Mouse (Mus musculus) MEL (cell line): ENCODE results near the gene Nudt9. TPM values are rescaled to one million over a fixed set of nuclear protein-coding genes. Genes with fewer than 3 reads are reported as not detected.

ENCODE experiments used
- DNase-seq: peaks from one replicate; pipeline ENCODE4 v3.0.0; 2011; ENCODE audit warnings: low read depth, low spot score
- H3K27ac ChIP-seq: 2 replicates; pipeline ENCODE4 v1.5.1; 2012; ENCODE audit warnings: low read depth, mild to moderate bottlenecking, control low read depth, low read length, moderate library complexity; ENCODE audit not compliant: control insufficient read depth
- H3K27me3 ChIP-seq, 2 experiments: fragments of 150-350 bp in 1 of 2; sonication (generic) in 1 of 2; 2 replicates each; pipeline ENCODE4 v1.6.1; 2012; ENCODE audit warnings: low read length in 2 of 2, mild to moderate bottlenecking in 2 of 2, improper control_type of control experiment in 1 of 2, moderate library complexity in 1 of 2; ENCODE audit not compliant: insufficient read depth in 2 of 2, control insufficient read depth in 1 of 2
- H3K36me3 ChIP-seq, 2 experiments: 2 replicates each; pipeline ENCODE4 v1.6.1; 2012 to 2014; ENCODE audit warnings: low read length in 2 of 2, improper control_type of control experiment in 1 of 2, inconsistent platforms in 1 of 2, mild to moderate bottlenecking in 1 of 2; ENCODE audit not compliant: insufficient read depth in 2 of 2, control insufficient read depth in 1 of 2
- H3K4me1 ChIP-seq, 2 experiments: fragments of 150-350 bp in 1 of 2; sonication (generic) in 1 of 2; 2 replicates each; pipeline ENCODE4 v1.6.1; 2012; ENCODE audit warnings: low read length in 2 of 2, improper control_type of control experiment in 1 of 2, mild to moderate bottlenecking in 1 of 2; ENCODE audit not compliant: insufficient read depth in 2 of 2, control insufficient read depth in 1 of 2
- H3K4me3 ChIP-seq, 2 experiments: fragments of 150-350 bp in 1 of 2; sonication (generic) in 1 of 2; 2 replicates each; pipeline ENCODE4 v1.5.1; 2012; ENCODE audit warnings: low read depth in 2 of 2, low read length in 2 of 2, mild to moderate bottlenecking in 2 of 2, moderate library complexity in 2 of 2, control low read depth in 1 of 2, improper control_type of control experiment in 1 of 2; ENCODE audit not compliant: control insufficient read depth in 1 of 2, insufficient read depth in 1 of 2
- H3K79me2 ChIP-seq: 2 replicates; pipeline ENCODE4 v1.6.1; 2012; ENCODE audit warnings: mild to moderate bottlenecking, low read length, moderate library complexity; ENCODE audit not compliant: control insufficient read depth, poor library complexity, insufficient read depth
- H3K9ac ChIP-seq: 2 replicates; pipeline ENCODE4 v1.6.1; 2012; ENCODE audit warnings: low read depth, mild to moderate bottlenecking, control low read depth, low read length, moderate library complexity; ENCODE audit not compliant: control insufficient read depth, poor library complexity, severe bottlenecking
- H3K9me3 ChIP-seq: fragments of 150-350 bp; sonication (generic); replicated peaks from 2 replicates; pipeline ENCODE4 v1.6.1; 2012; ENCODE audit warnings: mild to moderate bottlenecking, low read length, improper control_type of control experiment, moderate library complexity; ENCODE audit not compliant: insufficient read depth
- CTCF ChIP-seq, 3 experiments: IDR thresholded peaks in 2 of 3; conservative IDR thresholded peaks in 1 of 3; 2 replicates each; pipeline ENCODE4 v1.5.1; 2011 to 2012; ENCODE audit warnings: low read length in 3 of 3, low read depth in 2 of 3, mild to moderate bottlenecking in 2 of 3, improper control_type of control experiment in 1 of 3, inconsistent platforms in 1 of 3, mixed read lengths in 1 of 3, moderate library complexity in 1 of 3; ENCODE audit not compliant: control insufficient read depth in 1 of 3, insufficient read depth in 1 of 3, poor library complexity in 1 of 3, severe bottlenecking in 1 of 3
- E2F4 ChIP-seq: IDR thresholded peaks from 2 replicates; pipeline ENCODE4 v1.6.1; 2011; ENCODE audit warnings: low read depth, low read length, improper control_type of control experiment, borderline replicate concordance
- EP300 ChIP-seq, 2 experiments: IDR thresholded peaks; 2 replicates each; pipeline ENCODE4 v1.6.1; 2011; ENCODE audit warnings: improper control_type of control experiment in 2 of 2, low read length in 2 of 2, low read depth in 1 of 2, mild to moderate bottlenecking in 1 of 2
- GATA1 ChIP-seq: IDR thresholded peaks from 2 replicates; pipeline ENCODE4 v1.6.1; 2011; ENCODE audit warnings: low read depth, low read length, improper control_type of control experiment
- JUND ChIP-seq: IDR thresholded peaks from 2 replicates; pipeline ENCODE4 v1.6.1; 2011; ENCODE audit warnings: low read depth, mild to moderate bottlenecking, improper control_type of control experiment, low read length
- KAT2A ChIP-seq: conservative IDR thresholded peaks from 2 replicates; pipeline ENCODE4 v1.6.1; 2012; ENCODE audit warnings: low read depth, low read length, improper control_type of control experiment, inconsistent platforms
- MYC ChIP-seq: IDR thresholded peaks from 2 replicates; pipeline ENCODE4 v1.6.1; 2011; ENCODE audit warnings: low read depth, mild to moderate bottlenecking, low read length, improper control_type of control experiment, moderate library complexity
- NELFE ChIP-seq: IDR thresholded peaks from 2 replicates; pipeline ENCODE4 v1.6.1; 2011; ENCODE audit warnings: low read depth, low read length, improper control_type of control experiment
- POLR2A ChIP-seq, 2 experiments: IDR thresholded peaks; 2 replicates each; pipeline ENCODE4 v1.6.1; 2011 to 2012; ENCODE audit warnings: low read length in 2 of 2, mild to moderate bottlenecking in 2 of 2, control low read depth in 1 of 2, improper control_type of control experiment in 1 of 2, low read depth in 1 of 2, moderate library complexity in 1 of 2; ENCODE audit not compliant: control insufficient read depth in 1 of 2, insufficient read depth in 1 of 2, poor library complexity in 1 of 2
- POLR2AphosphoS2 ChIP-seq: IDR thresholded peaks from 2 replicates; pipeline ENCODE4 v1.6.1; 2011; ENCODE audit warnings: low read length, improper control_type of control experiment
- POLR2AphosphoS5 ChIP-seq: IDR thresholded peaks from 2 replicates; pipeline ENCODE4 v1.6.1; 2012; ENCODE audit warnings: low read depth, borderline replicate concordance, mild to moderate bottlenecking, inconsistent platforms, low read length, moderate library complexity, mixed read lengths
- RAD21 ChIP-seq: IDR thresholded peaks from 2 replicates; pipeline ENCODE4 v1.6.1; 2011; ENCODE audit warnings: mild to moderate bottlenecking, low read depth, low read length, improper control_type of control experiment
- RCOR1 ChIP-seq: IDR thresholded peaks from 2 replicates; pipeline ENCODE4 v1.6.1; 2012; ENCODE audit warnings: low read depth, mild to moderate bottlenecking, inconsistent platforms, low read length, improper control_type of control experiment
- SMC3 ChIP-seq: IDR thresholded peaks from 2 replicates; pipeline ENCODE4 v1.6.1; 2011; ENCODE audit warnings: low read depth, low read length, improper control_type of control experiment
- TBP ChIP-seq: IDR thresholded peaks from 2 replicates; pipeline ENCODE4 v1.8.0; 2011; ENCODE audit warnings: low read depth, low read length, improper control_type of control experiment
- USF1 ChIP-seq: IDR thresholded peaks from 2 replicates; pipeline ENCODE4 v1.6.1; 2014; ENCODE audit warnings: low read depth, mild to moderate bottlenecking, inconsistent platforms, low read length, improper control_type of control experiment, moderate library complexity
- ZMIZ1 ChIP-seq: IDR thresholded peaks from 2 replicates; pipeline ENCODE4 v1.6.1; 2012; ENCODE audit warnings: low read depth, mild to moderate bottlenecking, inconsistent platforms, low read length, improper control_type of control experiment, moderate library complexity
- polyA plus RNA-seq, 2 experiments: library from polyadenylated mRNA; stranded (reverse) in 1 of 2; unstranded in 1 of 2; fragments of >175 nt in 1 of 2; fragments of >200 nt in 1 of 2; gene quantifications; 2 replicates each; pipeline versions ENCODE4 v1.2.1 to v1.2.4; 2012; ENCODE audit warnings: low replicate concordance in 2 of 2, low read depth in 1 of 2; ENCODE audit not compliant: insufficient read length in 2 of 2, insufficient read depth in 1 of 2, missing spikeins in 1 of 2
- total RNA-seq: library from RNA; depleted of rRNA; stranded (reverse); fragments of 300-350 nt; gene quantifications from 2 replicates; pipeline ENCODE4 v1.2.3, GENCODE M21; 2012

Nudt9 gene
- total and polyA plus RNA-seq, 3 experiments, result 102 to 125 TPM; not detected in 1

- TF ChIP-seq USF1 (no peak), RCOR1 (peak; percentile 3; the same call in 1 of the 2 replicates), MYC (no peak), POLR2AphosphoS2 (no peak), TBP (peak; percentile 57), JUND (no peak), ZMIZ1 (no peak), KAT2A (no peak), NELFE (no peak), EP300 (IDR thresholded peaks at IDR 0.05; ENCODE audit: low read depth in 1 of 2, low read length in 2 of 2) (peak; percentile 83)
Observed at GRCm38 (mm10) chr5:104062773-104063551, 16.9 kb downstream of the Nudt9 start (continued).

GRCm38 (mm10) chr5:104068751-104069150 lies 22.6 kb downstream of the Nudt9 start:
- Histone ChIP-seq H3K9ac (no peak overlapping the region), H3K4me1 (no peaks in the 10 kb centered on the region)
- TF ChIP-seq POLR2A (IDR thresholded peaks at IDR 0.05; ENCODE audit: control insufficient read depth in 1 of 2, insufficient read depth in 1 of 2, low read depth in 1 of 2, low read length in 2 of 2, poor library complexity in 1 of 2) (no peak), CTCF (IDR thresholded peaks at IDR 0.05 in 2 of 3, conservative IDR thresholded peaks at IDR 0.05 in 1 of 3; ENCODE audit: control insufficient read depth in 1 of 3, insufficient read depth in 1 of 3, low read depth in 2 of 3, low read length in 3 of 3, poor library complexity in 1 of 3, severe bottlenecking in 1 of 3) (peak; percentile 28 to 34 (median 32); a peak in 5 of 6 replicates), SMC3 (peak; percentile 13; the same call in 1 of the 2 replicates), E2F4 (no peak), NELFE (no peak), RAD21 (peak; percentile 4; the same call in 1 of the 2 replicates), POLR2AphosphoS5 (no peak)

GRCm38 (mm10) chr5:104071048-104071447 lies 24.9 kb downstream of the Nudt9 start:
- Histone ChIP-seq H3K27me3 (no peaks in the 10 kb centered on the region), H3K4me1 (no peaks in the 10 kb centered on the region), H3K4me3 (no peak overlapping the region), H3K27ac (no peak overlapping the region), H3K9ac (no peak overlapping the region), H3K79me2 (no peaks in the 10 kb centered on the region), H3K9me3 (no peaks in the 10 kb centered on the region), H3K36me3 (no peaks in the 10 kb centered on the region)
- TF ChIP-seq NELFE (no peak), GATA1 (peak; percentile 10; the same call in 1 of the 2 replicates)
- DNase-seq, result no peak

More at GRCm38 (mm10) chr5:104068751-104069150, 22.6 kb downstream of the Nudt9 start:
- H3K27ac ChIP-seq, result no peak overlapping the region
- H3K36me3 ChIP-seq, result 0 out of 4 replicates have a peak, but pooled peaks cover 0 to 2% of the 10 kb centered on the region in 2 experiments
- no peaks in the 10 kb centered on the region for H3K27me3 ChIP-seq
- no peaks in the 10 kb centered on the region for H3K79me2 ChIP-seq
- peak; percentile 28 for DNase-seq
- H3K9me3 ChIP-seq, result no peaks in the 10 kb centered on the region
- H3K4me3 ChIP-seq, result no peak overlapping the region
